Mouse (Mus musculus) c-Kit-positive CD71-negative TER-119-negative erythroid progenitor cells, embryonic 14.5 days (primary cell): ENCODE measurements around the gene Ppip5k2.

Source experiments
- DNase-seq: peaks from one replicate; pipeline ENCODE4 v3.0.0-alpha.2; 2013; ENCODE audit warnings: low read depth

Gene Ppip5k2

DNA sequence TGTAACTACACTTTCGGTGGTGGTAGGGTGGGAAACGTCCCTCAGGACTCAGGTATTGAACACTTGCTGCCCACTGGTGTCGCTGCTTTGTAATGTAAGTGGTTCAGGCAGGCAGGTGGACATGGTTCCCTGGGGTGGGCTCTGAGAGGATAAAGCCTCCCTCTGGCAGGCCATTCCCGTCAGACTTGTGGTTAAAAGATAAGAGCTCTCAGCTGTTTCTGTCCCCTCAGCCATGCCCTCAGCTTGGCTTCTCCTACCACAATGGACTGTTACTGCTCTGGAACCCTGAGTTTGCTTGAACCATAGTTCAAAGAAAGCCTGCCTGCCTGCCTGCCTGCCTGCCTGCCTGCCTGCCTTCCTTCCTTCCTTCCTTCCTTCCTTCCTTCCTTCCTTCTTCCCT, 15.8 kb downstream of the Ppip5k2 start:
- no peak for DNase-seq

GRCm38 (mm10) chr1:97753216-97753615, 17.0 kb downstream of the Ppip5k2 start:
- no peak for DNase-seq

- no peak for DNase-seq
Measured at GRCm38 (mm10) chr1:97748163-97748562, 22.0 kb downstream of the Ppip5k2 start.

GRCm38 (mm10) chr1:97746261-97746660, 23.9 kb downstream of the Ppip5k2 start:
- no peak for DNase-seq

- no peak for DNase-seq
Measured at GRCm38 (mm10) chr1:97745712-97746111, 24.5 kb downstream of the Ppip5k2 start.

- no peak for DNase-seq
Measured at GRCm38 (mm10) chr1:97743063-97743462, 27.1 kb downstream of the Ppip5k2 start.

- DNase-seq = no peak
Measured at GRCm38 (mm10) chr1:97729339-97729738, 40.9 kb downstream of the Ppip5k2 start.

DNA sequence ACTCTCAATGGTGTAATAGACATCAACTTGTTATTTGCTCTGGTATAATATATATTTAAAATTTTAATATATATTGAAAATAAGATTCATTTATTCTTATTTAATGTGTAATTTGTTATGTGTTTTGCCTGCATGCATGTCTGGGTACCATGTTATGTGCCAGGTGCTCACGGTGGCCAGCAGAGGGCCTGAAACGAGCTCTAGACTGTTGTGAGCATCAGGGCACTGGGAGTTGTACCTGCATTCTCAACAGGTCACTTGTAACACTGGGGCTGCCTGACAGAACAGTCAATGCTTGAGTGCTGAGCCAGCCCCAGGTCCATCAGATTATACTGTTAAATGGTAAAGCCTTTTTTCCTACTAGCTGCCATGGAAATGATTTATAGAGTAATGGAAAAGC, 43.5 kb downstream of the Ppip5k2 start:
- no peak for DNase-seq

DNA sequence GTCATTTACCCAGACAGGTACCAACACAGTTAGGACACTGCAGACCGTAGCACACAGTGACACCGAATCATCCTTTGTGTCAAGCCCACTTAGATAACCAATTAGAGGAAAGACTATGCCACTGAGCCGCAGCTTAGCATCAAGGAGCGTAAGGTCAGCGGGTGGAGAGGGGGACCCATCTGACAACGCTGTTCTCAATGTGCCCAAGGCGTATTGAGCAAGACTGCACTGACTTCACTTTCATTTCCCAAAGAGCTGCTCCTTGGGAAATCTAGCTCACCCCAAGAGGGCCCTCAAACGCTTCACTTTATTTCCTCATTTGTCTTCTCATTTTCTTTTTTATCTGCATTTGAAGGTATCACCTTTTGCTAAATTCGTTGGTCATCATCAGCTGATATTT, 51.8 kb downstream of the Ppip5k2 start:
- DNase-seq = peak; percentile 14

- DNase-seq = no peak
Measured at GRCm38 (mm10) chr1:97714334-97714868, 55.8 kb downstream of the Ppip5k2 start.

DNA sequence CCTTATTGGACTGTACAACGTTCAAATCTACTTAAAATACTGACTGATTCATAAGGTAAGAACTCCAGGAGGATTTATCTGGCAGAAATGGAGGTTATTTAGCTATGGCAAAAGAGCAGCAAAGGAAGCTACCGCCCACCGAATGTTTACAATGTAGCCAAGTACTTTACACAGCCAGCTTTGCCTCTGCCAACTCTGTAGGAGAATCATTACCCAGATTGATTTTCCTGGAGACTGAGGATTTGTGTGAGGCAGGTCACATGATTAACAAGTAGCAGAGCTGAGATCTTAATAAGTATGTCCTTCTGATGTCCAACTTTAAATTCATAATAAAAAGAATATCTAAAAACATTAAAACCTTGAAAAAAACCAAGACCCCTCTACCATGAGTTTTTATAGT, 59.7 kb downstream of the Ppip5k2 start:
- DNase-seq = no peak

DNA sequence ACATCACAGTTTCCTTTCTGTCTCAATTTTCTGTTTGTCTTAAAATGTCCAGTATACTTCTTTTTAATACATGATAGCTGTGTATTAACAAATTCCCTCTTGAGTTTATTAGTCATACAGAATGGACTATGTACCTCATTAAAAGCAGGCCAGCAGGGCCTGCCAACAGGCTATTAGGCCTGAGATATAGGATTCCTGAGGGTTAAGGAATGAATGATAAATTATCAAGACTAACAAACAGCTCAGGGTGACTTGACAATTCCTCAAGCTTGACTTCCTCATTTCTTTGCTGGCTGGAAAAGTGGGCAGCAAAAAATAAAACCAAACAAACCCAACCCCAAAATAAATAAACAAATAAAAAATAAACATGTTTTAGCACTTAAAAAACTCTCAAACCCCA, 64.8 kb downstream of the Ppip5k2 start:
- DNase-seq = no peak

DNA sequence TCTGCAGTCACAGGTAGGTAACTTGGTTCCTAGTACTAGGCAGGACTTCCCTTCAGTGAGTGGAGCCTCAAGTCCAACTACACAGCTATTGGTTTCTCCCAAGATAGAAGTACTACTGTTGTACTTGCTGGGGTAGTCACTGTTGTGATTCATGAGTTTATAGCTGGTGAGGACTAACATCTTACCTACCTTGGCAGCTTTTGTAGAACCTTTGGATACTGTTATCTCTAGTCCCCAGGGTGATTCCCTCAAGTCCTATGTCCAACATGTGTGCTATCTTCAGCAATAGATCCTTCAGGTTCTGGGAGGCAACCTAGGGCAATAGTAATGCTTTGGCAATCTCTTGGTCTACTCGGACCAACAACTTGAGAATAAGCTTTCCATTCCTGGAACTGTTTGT, 65.6 kb downstream of the Ppip5k2 start:
- DNase-seq = no peak

DNA sequence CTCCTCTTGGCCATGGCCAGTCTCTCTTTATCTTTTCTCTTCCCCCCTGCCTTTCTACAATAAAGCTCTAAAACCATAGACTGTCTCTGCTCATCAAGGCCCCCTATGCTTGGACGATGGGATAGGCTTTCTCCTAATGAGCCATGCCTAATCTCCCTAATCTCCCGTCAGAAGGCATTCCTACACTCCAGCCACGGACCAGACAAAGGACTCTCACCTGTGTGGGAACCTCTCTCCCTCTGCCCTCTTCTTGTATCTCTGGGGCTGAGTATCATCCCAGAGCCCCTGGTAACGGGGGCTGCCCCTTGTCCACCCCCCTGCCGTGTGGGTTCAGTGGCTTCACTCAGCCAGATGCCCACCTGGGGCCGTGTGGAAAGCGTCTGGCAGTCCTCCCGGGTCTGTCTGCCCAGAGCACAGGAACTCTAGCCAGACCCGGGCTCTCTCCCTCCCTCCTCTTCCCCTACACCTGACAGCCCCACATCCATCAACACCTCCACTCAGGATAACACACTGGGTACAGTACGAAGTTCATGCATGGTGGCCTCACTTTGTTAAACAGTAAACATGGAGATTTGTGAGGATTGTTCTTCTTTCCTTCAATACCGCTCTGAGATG, 71.1 kb downstream of the Ppip5k2 start:
- DNase-seq = no peak

DNA sequence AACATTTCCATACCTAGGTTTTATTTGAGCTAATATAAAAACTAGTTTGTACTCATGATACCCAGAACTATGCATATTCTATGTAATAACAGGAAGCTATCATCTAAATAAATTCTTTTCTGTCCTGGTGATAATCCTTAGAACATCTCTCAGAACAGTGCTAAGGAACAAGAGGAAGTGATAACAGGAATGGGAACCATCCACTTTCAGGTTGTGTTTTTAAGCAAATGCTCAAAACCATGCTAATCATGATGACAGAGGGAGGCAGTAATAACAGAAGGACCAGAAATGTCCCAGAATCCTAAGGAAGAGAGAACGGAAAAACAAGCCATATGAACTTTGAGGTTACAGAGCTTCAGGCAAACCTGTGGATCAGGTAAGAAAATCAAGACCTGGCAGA, 72.9 kb downstream of the Ppip5k2 start:
- no peak for DNase-seq

GRCm38 (mm10) chr1:97693825-97694224, 76.4 kb downstream of the Ppip5k2 start:
- DNase-seq = no peak

DNA sequence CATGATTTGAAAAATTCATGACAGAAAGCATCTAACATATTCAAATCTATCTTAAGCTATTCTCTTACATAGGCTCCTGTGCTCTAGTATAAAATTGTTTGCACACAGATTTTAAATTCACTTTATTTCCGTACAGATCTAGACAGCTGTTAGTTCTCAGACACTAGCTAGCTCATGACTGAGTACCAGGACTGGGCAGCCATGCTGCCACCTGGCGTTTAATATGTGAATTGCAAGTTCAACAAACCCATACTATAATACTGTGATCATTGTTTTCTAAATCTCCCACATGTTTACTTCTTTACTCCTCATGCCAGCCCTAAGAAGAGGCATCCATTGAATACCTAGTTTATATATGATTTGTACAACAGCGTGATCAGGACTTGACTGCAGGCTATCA, 81.5 kb downstream of the Ppip5k2 start:
- DNase-seq = peak; percentile 31

GRCm38 (mm10) chr1:97676526-97677177, 93.6 kb downstream of the Ppip5k2 start:
- DNase-seq = no peak

- DNase-seq = no peak
Measured at GRCm38 (mm10) chr1:97676115-97676514, 94.1 kb downstream of the Ppip5k2 start.

- DNase-seq = no peak
Measured at GRCm38 (mm10) chr1:97672849-97673248, 97.4 kb downstream of the Ppip5k2 start.

DNA sequence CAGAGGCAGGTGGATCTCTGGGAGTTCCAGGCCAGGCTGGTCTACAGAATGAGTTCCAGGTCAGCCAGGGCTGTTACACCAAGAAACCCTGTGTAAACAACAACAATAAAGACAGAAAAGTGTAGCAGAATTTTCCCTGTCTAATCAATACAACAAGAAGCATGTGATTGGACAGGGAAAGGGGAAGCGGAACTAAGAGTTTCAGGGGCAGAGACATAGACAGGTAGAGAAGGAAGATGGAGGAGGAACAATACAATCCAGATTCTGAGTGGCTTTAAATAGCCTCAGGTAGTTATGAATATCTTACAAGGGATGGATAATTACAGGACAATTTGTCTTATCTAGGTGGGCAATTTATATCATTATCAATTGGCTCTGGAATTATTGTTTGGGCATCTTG, 102.9 kb downstream of the Ppip5k2 start:
- no peak for DNase-seq

DNA sequence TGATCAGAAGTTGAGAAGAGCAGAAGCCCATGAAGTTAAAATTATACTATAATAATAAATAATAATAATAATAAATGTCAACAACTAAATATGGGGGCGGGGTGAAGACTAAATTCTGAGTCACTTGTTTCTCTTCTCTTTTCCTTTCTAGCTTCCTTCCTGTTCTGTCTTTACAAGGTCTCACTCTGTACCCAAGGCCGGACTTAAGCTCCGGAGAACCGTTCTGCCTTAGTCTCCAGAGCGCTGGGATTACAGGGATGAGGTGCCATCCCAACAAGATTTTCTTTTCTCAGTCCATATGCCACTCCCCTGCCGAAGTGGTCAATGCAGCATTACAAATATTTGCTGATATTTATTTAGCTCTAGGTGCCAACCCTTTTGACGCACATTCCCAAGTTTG, 107.9 kb downstream of the Ppip5k2 start:
- no peak for DNase-seq

- peak; percentile 50 for DNase-seq
Measured at GRCm38 (mm10) chr1:97661406-97662241, 108.6 kb downstream of the Ppip5k2 start, which contains the start of gene D1Ertd622e. Gene D1Ertd622e, minus strand, starts transcription at chr1:97662074.
